Mouse (Mus musculus) neural tube, embryonic 13.5 days (tissue): ENCODE measurements at regions not wholly inside any gene's neighbourhood (a gene's known extent, or its start where the extent isn't known, plus 50 kb on each side); places are given as distances from the start of the nearest gene placed in this dataset.
"Not testable (repeated sequence)": the region's sequence is repeated elsewhere in the genome, so short reads cannot be mapped to it uniquely, and the experiment has no call there.

ENCODE experiments used
- ATAC-seq: fragments of 200-750 bp; cut with Nextera tagmentation; 2 replicates; pipeline ENCODE4 v1.8.0; 2017; ENCODE audit warnings: low read depth, mild to moderate bottlenecking, moderate TSS enrichment, moderate library complexity
- H3K27ac ChIP-seq: fragments of 300-500 bp; sonication (generic); replicated peaks from 2 replicates; pipeline ENCODE4 v1.5.1; 2015; ENCODE audit warnings: moderate library complexity, mild to moderate bottlenecking, inconsistent platforms
- H3K27me3 ChIP-seq: fragments of 300-500 bp; sonication (generic); 2 replicates; pipeline ENCODE4 v1.6.1; 2015; ENCODE audit warnings: mild to moderate bottlenecking, inconsistent platforms
- H3K36me3 ChIP-seq: fragments of 300-500 bp; sonication (generic); 2 replicates; pipeline ENCODE4 v1.6.1; 2015; ENCODE audit warnings: mild to moderate bottlenecking, inconsistent platforms
- H3K4me1 ChIP-seq: fragments of 300-500 bp; sonication (generic); replicated peaks from 2 replicates; pipeline ENCODE4 v1.6.1; 2015; ENCODE audit warnings: inconsistent platforms
- H3K4me2 ChIP-seq: fragments of 300-500 bp; sonication (generic); 2 replicates; pipeline ENCODE4 v1.6.1; 2015; ENCODE audit warnings: inconsistent platforms, mild to moderate bottlenecking, moderate library complexity
- H3K4me3 ChIP-seq: fragments of 300-500 bp; sonication (generic); 2 replicates; pipeline ENCODE4 v1.5.1; 2015; ENCODE audit warnings: mild to moderate bottlenecking, inconsistent platforms
- H3K9ac ChIP-seq: fragments of 300-500 bp; sonication (generic); 2 replicates; pipeline ENCODE4 v1.6.1; 2015; ENCODE audit warnings: moderate library complexity, mild to moderate bottlenecking, inconsistent platforms
- H3K9me3 ChIP-seq: fragments of 300-500 bp; sonication (generic); 2 replicates; pipeline ENCODE4 v1.6.1; 2016; ENCODE audit warnings: inconsistent platforms
- WGBS: fragments of 180-500 bp; shearing (Covaris S2); methylation state at CpG from one replicate; pipeline ENCODE4 v1.1.7; 2015; 5-methylcytosine and 5-hydroxymethylcytosine counted together

GRCm38 (mm10) chr8:88064414-88065110, 54.0 kb upstream of the Cnep1r1 start:
- Histone ChIP-seq H3K4me1 (no peaks in the 10 kb centered on the region), H3K36me3 (no peaks in the 10 kb centered on the region), H3K4me3 (no peak overlapping the region), H3K27ac (no peak overlapping the region), H3K4me2 (no peak overlapping the region), H3K27me3 (no peaks in the 10 kb centered on the region), H3K9me3 (no peaks in the 10 kb centered on the region), H3K9ac (no peak overlapping the region)
- 88% methylated on average over 13 of the region's 13 CpGs for WGBS
- no peak for ATAC-seq

DNA sequence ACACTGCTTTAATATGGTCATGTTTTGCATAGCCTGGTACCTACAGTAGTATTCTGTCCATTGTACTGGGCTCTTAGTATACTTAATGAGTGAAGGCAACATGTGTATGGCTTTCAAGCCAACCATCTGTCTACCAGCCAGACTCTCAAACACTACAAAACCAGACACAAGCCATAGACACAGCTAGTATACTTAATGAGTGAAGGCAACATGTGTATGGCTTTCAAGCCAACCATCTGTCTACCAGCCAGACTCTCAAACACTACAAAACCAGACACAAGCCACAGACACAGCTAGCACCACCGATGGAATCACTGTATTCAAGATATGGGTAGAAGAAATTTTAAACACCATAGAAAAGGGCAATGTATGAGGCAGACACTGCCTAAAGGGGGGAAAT, 59.5 kb upstream of the Cnep1r1 start:
- 85% methylated on average over 1 of the region's 1 CpGs for WGBS
- H3K4me2 ChIP-seq, H3K9me3 ChIP-seq, ATAC-seq, H3K4me1 ChIP-seq, H3K9ac ChIP-seq, H3K4me3 ChIP-seq, H3K27ac ChIP-seq, H3K36me3 ChIP-seq, H3K27me3 ChIP-seq: not testable (repeated sequence)

- Histone ChIP-seq H3K4me3 (no peak overlapping the region), H3K9ac (no peak overlapping the region), H3K36me3 (no peaks in the 10 kb centered on the region), H3K4me1 (no peaks in the 10 kb centered on the region), H3K27ac (no peak overlapping the region), H3K9me3 (no peaks in the 10 kb centered on the region), H3K27me3 (no peaks in the 10 kb centered on the region), H3K4me2 (no peak overlapping the region)
- ATAC-seq = no peak
- WGBS = 93% methylated on average over 7 of the region's 7 CpGs
Measured at GRCm38 (mm10) chr8:88057686-88058234, 60.8 kb upstream of the Cnep1r1 start.

DNA sequence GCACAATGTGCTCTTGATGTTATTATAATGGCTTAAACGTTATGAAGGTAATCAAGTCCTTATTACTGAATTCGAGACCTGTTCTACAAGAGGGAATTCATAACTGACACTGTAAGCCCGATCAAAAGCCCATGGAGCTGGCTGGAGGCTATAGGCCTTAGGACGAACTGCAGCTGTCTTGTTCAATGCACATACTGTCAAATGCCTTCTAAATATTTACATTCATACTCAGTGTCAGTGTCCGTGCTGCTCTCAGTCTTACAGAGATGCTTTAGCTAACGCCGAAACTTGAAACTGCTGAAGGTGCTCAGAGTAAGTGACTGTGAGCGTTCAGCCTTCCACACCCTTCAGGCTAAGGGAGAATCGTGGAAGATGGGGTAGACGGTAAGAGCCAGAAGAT, 67.9 kb upstream of the Cnep1r1 start:
- Histone ChIP-seq H3K4me3 (no peak overlapping the region), H3K9ac (no peak overlapping the region), H3K27me3 (no peaks in the 10 kb centered on the region), H3K4me1 (no peaks in the 10 kb centered on the region), H3K9me3 (no peaks in the 10 kb centered on the region), H3K4me2 (no peak overlapping the region), H3K36me3 (no peaks in the 10 kb centered on the region), H3K27ac (no peak overlapping the region)
- ATAC-seq = no peak
- WGBS = 85% methylated on average over 10 of the region's 10 CpGs

DNA sequence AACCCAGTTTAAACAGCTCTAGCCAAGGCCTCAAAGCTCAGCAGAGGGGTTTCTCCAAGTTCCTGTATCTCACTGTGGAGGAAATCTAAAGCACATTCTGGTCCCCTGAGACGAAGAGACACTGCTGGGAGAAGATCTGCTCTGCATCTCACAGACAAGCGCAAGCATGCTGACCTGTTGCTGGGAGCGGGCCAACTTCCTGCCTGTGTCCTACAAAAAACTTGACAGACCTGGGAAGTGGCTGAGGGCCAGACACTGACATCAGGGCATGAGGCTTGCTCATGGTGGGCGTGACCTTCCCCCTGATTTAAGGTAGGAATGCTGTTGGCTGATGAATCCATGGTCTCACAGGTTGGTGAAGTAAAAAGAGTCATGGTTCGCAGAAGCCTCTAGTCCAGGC, 69.5 kb upstream of the Cnep1r1 start:
- Histone ChIP-seq H3K4me2 (no peak overlapping the region), H3K27ac (no peak overlapping the region), H3K9me3 (no peaks in the 10 kb centered on the region), H3K9ac (no peak overlapping the region), H3K27me3 (no peaks in the 10 kb centered on the region), H3K4me3 (no peak overlapping the region), H3K36me3 (no peaks in the 10 kb centered on the region), H3K4me1 (no peaks in the 10 kb centered on the region)
- WGBS = 79% methylated on average over 5 of the region's 5 CpGs
- no peak for ATAC-seq

DNA sequence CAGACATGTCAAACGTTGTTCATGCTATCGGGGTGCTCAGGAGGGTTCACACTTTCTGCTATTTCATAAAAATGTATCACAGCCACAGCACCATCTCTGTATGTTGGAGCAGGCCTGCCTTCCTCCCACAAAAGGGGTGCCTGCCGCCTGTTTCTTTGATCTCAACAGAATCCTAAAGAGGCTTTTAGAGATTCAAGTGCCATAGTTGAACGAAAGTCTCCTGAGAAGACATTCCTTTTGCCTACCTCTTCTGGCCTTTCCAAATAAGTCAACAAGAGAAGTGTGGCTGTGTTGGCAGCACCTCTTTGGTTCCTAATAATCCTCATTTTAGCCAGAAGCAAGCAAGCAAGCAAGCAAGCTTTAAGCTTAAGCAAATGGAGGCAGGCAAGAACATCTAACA, 72.6 kb upstream of the Cnep1r1 start:
- WGBS = 91% methylated on average over 4 of the region's 4 CpGs

GRCm38 (mm10) chr8:88039286-88039685, 79.3 kb upstream of the Cnep1r1 start:
- Histone ChIP-seq H3K27ac (no peak overlapping the region), H3K9me3 (no peaks in the 10 kb centered on the region), H3K4me2 (no peak overlapping the region), H3K9ac (no peak overlapping the region), H3K36me3 (no peaks in the 10 kb centered on the region), H3K4me1 (no peaks in the 10 kb centered on the region), H3K27me3 (no peaks in the 10 kb centered on the region), H3K4me3 (no peak overlapping the region)
- ATAC-seq = 0 out of 2 replicates have a peak, but pooled peaks have one; percentile 36
- 38% methylated on average over 6 of the region's 6 CpGs for WGBS

More for the DNA sequence above, 72.6 kb upstream of the Cnep1r1 start:
- H3K27me3 ChIP-seq = no peaks in the 10 kb centered on the region
- H3K9me3 ChIP-seq = no peaks in the 10 kb centered on the region
- no peaks in the 10 kb centered on the region for H3K4me1 ChIP-seq
- H3K27ac ChIP-seq = no peak overlapping the region
- no peaks in the 10 kb centered on the region for H3K36me3 ChIP-seq
- no peak for ATAC-seq
- no peak overlapping the region for H3K4me3 ChIP-seq
- H3K4me2 ChIP-seq = no peak overlapping the region
- no peak overlapping the region for H3K9ac ChIP-seq

DNA sequence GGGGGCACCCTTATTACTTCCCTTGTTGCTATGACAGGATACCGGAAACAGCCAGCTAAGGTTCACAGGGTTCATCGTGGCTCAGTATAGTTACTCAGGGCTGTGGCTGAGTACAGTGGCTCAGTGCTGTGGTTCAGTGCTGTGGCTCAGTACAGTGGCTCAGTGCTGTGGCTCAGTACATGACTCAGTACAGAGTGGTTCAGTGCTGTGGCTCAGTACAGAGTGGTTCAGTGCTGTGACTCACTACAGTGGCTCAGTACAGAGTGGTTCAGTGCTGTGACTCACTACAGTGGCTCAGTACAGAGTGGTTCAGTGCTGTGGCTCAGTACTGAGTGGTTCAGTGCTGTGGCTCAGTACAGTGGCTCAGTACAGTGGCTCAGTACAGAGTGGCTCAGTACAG, 78.6 kb upstream of the Zfp423 start:
- no peak for ATAC-seq
- Histone ChIP-seq H3K4me1 (no peaks in the 10 kb centered on the region), H3K27me3 (no peaks in the 10 kb centered on the region), H3K4me3 (no peak overlapping the region), H3K36me3 (no peaks in the 10 kb centered on the region), H3K4me2 (no peak overlapping the region), H3K27ac (no peak overlapping the region), H3K9me3 (no peaks in the 10 kb centered on the region), H3K9ac (no peak overlapping the region)
- 85% methylated on average over 2 of the region's 2 CpGs for WGBS

DNA sequence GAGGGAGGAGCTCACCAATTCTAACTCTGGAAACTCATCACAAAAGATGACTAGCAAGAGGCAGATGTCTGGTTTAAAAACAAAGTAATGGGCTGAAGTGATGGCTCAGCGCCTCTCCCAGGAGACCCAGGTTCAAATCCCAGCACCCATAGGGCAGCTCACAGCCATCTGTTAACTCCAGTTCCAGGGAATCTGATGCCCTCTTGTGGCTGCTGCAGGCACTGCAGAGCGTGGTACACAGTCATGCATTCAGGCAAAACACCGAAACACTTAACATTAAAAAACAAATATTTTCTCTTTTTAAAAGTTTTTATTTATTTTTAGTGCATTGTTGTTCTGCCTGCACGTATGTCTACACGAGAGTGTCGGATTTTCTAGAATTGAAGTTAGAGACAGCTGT, 73.7 kb upstream of the Zfp423 start:
- Histone ChIP-seq H3K36me3 (no peaks in the 10 kb centered on the region), H3K27ac (no peak overlapping the region), H3K4me2 (no peak overlapping the region), H3K4me1 (no peaks in the 10 kb centered on the region), H3K9ac (no peak overlapping the region), H3K4me3 (no peak overlapping the region), H3K9me3 (no peaks in the 10 kb centered on the region), H3K27me3 (no peaks in the 10 kb centered on the region)
- 71% methylated on average over 6 of the region's 6 CpGs for WGBS
- no peak for ATAC-seq

DNA sequence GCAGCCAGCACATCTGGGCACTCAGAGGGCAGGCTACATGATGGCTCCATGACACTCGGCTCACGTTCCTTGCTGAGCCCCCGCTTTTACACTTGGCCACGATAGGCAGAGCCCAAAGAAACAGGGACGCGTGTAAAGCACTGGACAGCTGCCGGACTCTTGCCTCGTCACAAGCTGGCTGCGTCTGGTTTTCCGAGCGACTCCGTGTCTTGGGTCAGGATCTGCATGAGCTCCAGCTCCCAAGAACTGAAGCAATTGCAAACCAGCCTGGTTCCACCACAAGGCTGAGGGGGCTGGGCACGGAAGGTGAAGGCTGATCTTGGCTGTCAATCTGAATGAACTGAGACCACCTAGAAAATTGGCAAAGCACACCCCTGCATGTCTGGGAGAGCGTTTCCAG, 65.1 kb upstream of the Zfp423 start:
- no peaks in the 10 kb centered on the region for H3K27me3 ChIP-seq
- no peak for ATAC-seq
- no peaks in the 10 kb centered on the region for H3K9me3 ChIP-seq
- no peak overlapping the region for H3K27ac ChIP-seq
- H3K36me3 ChIP-seq = no peaks in the 10 kb centered on the region
- 91% methylated on average over 14 of the region's 14 CpGs for WGBS
- H3K4me2 ChIP-seq = no peak overlapping the region
- H3K4me1 ChIP-seq = peaks cover 14% of the 10 kb centered on the region; the same call in 1 of the 2 replicates
- H3K4me3 ChIP-seq = no peak overlapping the region
- no peak overlapping the region for H3K9ac ChIP-seq

DNA sequence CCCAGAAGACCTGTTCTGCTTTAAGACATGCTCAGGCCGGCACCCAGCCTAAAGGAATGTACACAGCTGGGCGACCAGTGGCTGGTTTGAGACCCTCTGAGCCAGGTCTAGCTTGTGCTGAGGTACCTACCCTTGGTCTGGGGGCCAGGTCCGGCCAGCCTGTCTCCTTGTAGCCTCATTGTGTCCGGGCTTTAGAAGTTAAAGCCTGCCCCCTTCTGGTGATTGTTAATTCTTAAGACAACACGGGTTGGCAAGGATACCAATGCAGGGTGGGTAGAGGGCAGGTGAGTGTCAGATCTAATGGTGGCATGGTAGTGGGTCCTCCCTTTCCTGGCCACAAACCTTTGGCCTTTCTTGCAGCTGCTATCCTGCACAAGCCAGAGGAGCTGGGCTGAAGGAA, 64.0 kb upstream of the Zfp423 start:
- 12% methylated on average over 5 of the region's 5 CpGs for WGBS
- H3K9me3 ChIP-seq = 0 out of 2 replicates have a peak, but pooled peaks cover 2% of the 10 kb centered on the region

DNA sequence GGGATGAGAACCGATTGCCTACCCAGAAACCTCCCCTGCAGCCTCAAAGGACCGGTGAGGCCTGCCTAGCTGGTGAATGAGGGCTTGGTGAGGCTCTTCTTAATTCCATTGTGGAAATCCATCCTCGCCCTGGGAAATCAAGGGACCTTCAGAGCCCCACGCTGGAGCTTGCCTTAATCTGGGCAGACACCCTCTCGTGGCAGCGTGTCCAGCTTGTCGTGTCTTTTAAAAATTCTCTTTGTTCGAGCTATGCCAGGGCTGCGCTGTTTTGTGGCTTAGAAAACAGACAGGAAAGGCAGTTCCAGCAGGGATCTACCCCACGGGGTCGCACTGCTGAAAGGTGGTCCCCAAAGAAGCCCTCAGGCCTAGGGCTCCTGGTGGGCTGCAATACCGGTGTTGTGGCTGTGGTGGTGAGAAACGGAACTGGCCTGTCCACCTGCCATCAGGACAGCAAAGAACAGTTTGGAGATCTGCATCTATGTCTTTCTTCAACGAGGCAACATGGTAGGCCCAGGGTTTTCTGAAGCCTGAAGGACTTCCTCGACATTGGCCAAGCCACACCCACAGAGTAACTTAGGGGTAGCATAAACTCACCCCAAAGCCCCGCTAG, 63.5 kb upstream of the Zfp423 start:
- WGBS = 71% methylated on average over 16 of the region's 16 CpGs
- H3K9me3 ChIP-seq = 0 out of 2 replicates have a peak, but pooled peaks cover 7% of the 10 kb centered on the region
- H3K4me3 ChIP-seq = no peak overlapping the region
- H3K36me3 ChIP-seq = no peaks in the 10 kb centered on the region
- H3K27me3 ChIP-seq = no peaks in the 10 kb centered on the region
- peak overlapping the region; percentile 18; the same call in 1 of the 2 replicates for H3K9ac ChIP-seq
- H3K4me1 ChIP-seq = peaks cover 14% of the 10 kb centered on the region; the same call in 1 of the 2 replicates
- H3K4me2 ChIP-seq = no peak overlapping the region
- no peak for ATAC-seq
- no peak overlapping the region for H3K27ac ChIP-seq

More for the DNA sequence above, 64.0 kb upstream of the Zfp423 start:
- ATAC-seq = peak; percentile 80
- Histone ChIP-seq H3K36me3 (no peaks in the 10 kb centered on the region), H3K4me2 (no peak overlapping the region), H3K27ac (no peak overlapping the region), H3K27me3 (no peaks in the 10 kb centered on the region), H3K4me1 (peaks cover 14% of the 10 kb centered on the region; the same call in 1 of the 2 replicates), H3K9ac (no peak overlapping the region), H3K4me3 (no peak overlapping the region)
